Mouse (Mus musculus) hindbrain, embryonic 16.5 days (tissue): ENCODE measurements around the gene Etnk2. TPM values are rescaled to one million over a fixed set of nuclear protein-coding genes. Genes with fewer than 3 reads are reported as not detected.

Experiments used
- ATAC-seq: fragments of 200-750 bp; cut with Nextera tagmentation; 2 replicates; pipeline ENCODE4 v1.8.0; 2017; ENCODE audit warnings: moderate TSS enrichment, moderate library complexity
- H3K27ac ChIP-seq: fragments of 300-500 bp; sonication (generic); 2 replicates; pipeline ENCODE4 v1.5.1; 2014; ENCODE audit warnings: low read depth, mild to moderate bottlenecking, control low read depth, low read length, moderate library complexity
- H3K27me3 ChIP-seq: fragments of 300-500 bp; sonication (generic); replicated peaks from 2 replicates; pipeline ENCODE4 v1.6.1; 2014; ENCODE audit warnings: low read length; ENCODE audit not compliant: control insufficient read depth, insufficient read depth
- H3K36me3 ChIP-seq: fragments of 300-500 bp; sonication (generic); 2 replicates; pipeline ENCODE4 v1.6.1; 2014; ENCODE audit warnings: mild to moderate bottlenecking, low read length, moderate library complexity, mixed read lengths; ENCODE audit not compliant: control insufficient read depth, insufficient read depth
- H3K4me1 ChIP-seq: fragments of 300-500 bp; sonication (generic); 2 replicates; pipeline ENCODE4 v1.6.1; 2014; ENCODE audit warnings: low read depth, low read length; ENCODE audit not compliant: control insufficient read depth, insufficient read depth
- H3K4me2 ChIP-seq: fragments of 300-500 bp; sonication (generic); 2 replicates; pipeline ENCODE4 v1.6.1; 2014; ENCODE audit warnings: mild to moderate bottlenecking, low read length, control low read depth, moderate library complexity
- H3K4me3 ChIP-seq: fragments of 300-500 bp; sonication (generic); 2 replicates; pipeline ENCODE4 v1.5.1; 2014; ENCODE audit warnings: mild to moderate bottlenecking, low read length, control low read depth, moderate library complexity
- H3K9ac ChIP-seq: fragments of 300-500 bp; sonication (generic); 2 replicates; pipeline ENCODE4 v1.6.1; 2014; ENCODE audit warnings: low read depth, mild to moderate bottlenecking, control low read depth, low read length, moderate library complexity
- H3K9me3 ChIP-seq: fragments of 300-500 bp; sonication (generic); 2 replicates; pipeline ENCODE4 v1.6.1; 2014; ENCODE audit warnings: mild to moderate bottlenecking, low read length, moderate library complexity; ENCODE audit not compliant: control insufficient read depth
- WGBS: fragments of 180-500 bp; shearing (Covaris S2); extraction: QIAGEN DNeasy Blood & Tissue Kit; methylation state at CpG from one replicate; pipeline ENCODE4 v1.1.7; 2014; 5-methylcytosine and 5-hydroxymethylcytosine counted together
- polyA plus RNA-seq: library from polyadenylated mRNA; unstranded; fragments of >200 nt; fragmentation: Nextera tagmentation; extraction: Ambion mirVana; gene quantifications from 2 replicates; pipeline ENCODE4 v1.2.1, GENCODE M21; 2015

Etnk2 gene
- polyA plus RNA-seq, 1 experiment from 2014 or later = 29.5 TPM

- Histone ChIP-seq H3K4me3 (no peak overlapping the region), H3K4me2 (no peak overlapping the region), H3K27ac (no peak overlapping the region), H3K36me3 (no peaks in the 10 kb centered on the region), H3K9ac (no peak overlapping the region), H3K9me3 (no peaks in the 10 kb centered on the region), H3K27me3 (no peaks in the 10 kb centered on the region), H3K4me1 (no peaks in the 10 kb centered on the region)
- WGBS = 71% methylated on average over 3 of the region's 3 CpGs
- no peak for ATAC-seq
These were observed 16.1 kb upstream of the Etnk2 start for GRCm38 (mm10) chr1:133347226-133347625.

- no peak overlapping the region for H3K27ac ChIP-seq
- H3K4me2 ChIP-seq = no peak overlapping the region
- ATAC-seq = no peak
- no peak overlapping the region for H3K4me3 ChIP-seq
- H3K36me3 ChIP-seq = no peaks in the 10 kb centered on the region
- 76% methylated on average over 11 of the region's 11 CpGs for WGBS
- no peaks in the 10 kb centered on the region for H3K9me3 ChIP-seq
- no peaks in the 10 kb centered on the region for H3K4me1 ChIP-seq
- H3K9ac ChIP-seq = no peak overlapping the region
- H3K27me3 ChIP-seq = 0 out of 2 replicates have a peak, but pooled peaks cover 2% of the 10 kb centered on the region
These were observed 15.5 kb upstream of the Etnk2 start for GRCm38 (mm10) chr1:133347693-133348520.

GRCm38 (mm10) chr1:133350210-133350609 lies 13.2 kb upstream of the Etnk2 start, which contains the start of gene Ren1:
Ren1 (plus strand) TSS chr1:133350510.
- WGBS = 86% methylated on average over 1 of the region's 1 CpGs

GRCm38 (mm10) chr1:133351762-133352161 lies 11.6 kb upstream of the Etnk2 start:
- no peaks in the 10 kb centered on the region for H3K36me3 ChIP-seq
- 64% methylated on average over 9 of the region's 9 CpGs for WGBS
- H3K27me3 ChIP-seq = 0 out of 2 replicates have a peak, but pooled peaks cover 2% of the 10 kb centered on the region
- no peak overlapping the region for H3K4me2 ChIP-seq
- H3K27ac ChIP-seq = no peak overlapping the region
- H3K9ac ChIP-seq = no peak overlapping the region
- H3K4me3 ChIP-seq = no peak overlapping the region
- ATAC-seq = no peak
- H3K9me3 ChIP-seq = no peaks in the 10 kb centered on the region
- peaks cover 2% of the 10 kb centered on the region for H3K4me1 ChIP-seq

More at GRCm38 (mm10) chr1:133350210-133350609, 13.2 kb upstream of the Etnk2 start, which contains the start of gene Ren1:
- no peaks in the 10 kb centered on the region for H3K36me3 ChIP-seq
- H3K4me1 ChIP-seq = peaks cover 2% of the 10 kb centered on the region
- no peak within 1 kb of the TSS for H3K9ac ChIP-seq
- no peak within 1 kb of the TSS for H3K27ac ChIP-seq
- no peak within 1 kb of the TSS for H3K4me3 ChIP-seq
- 0 out of 2 replicates have a peak, but pooled peaks cover 2% of the 10 kb centered on the region for H3K27me3 ChIP-seq
- no peak for ATAC-seq
- H3K9me3 ChIP-seq = no peaks in the 10 kb centered on the region
- H3K4me2 ChIP-seq = no peak within 1 kb of the TSS

- Histone ChIP-seq H3K36me3 (no peaks in the 10 kb centered on the region), H3K27me3 (0 out of 2 replicates have a peak, but pooled peaks cover 2% of the 10 kb centered on the region), H3K9ac (no peak overlapping the region), H3K9me3 (no peaks in the 10 kb centered on the region), H3K4me3 (no peak overlapping the region), H3K4me1 (peaks cover 2% of the 10 kb centered on the region), H3K27ac (no peak overlapping the region), H3K4me2 (peak overlapping the region; percentile 10; the same call in 1 of the 2 replicates)
- ATAC-seq = peak; percentile 51; the same call in 1 of the 2 replicates
- 35% methylated on average over 12 of the region's 12 CpGs for WGBS
These were observed 10.0 kb upstream of the Etnk2 start for GRCm38 (mm10) chr1:133353371-133353809.

GRCm38 (mm10) chr1:133355469-133355868 lies 7.9 kb upstream of the Etnk2 start:
- Histone ChIP-seq H3K4me2 (no peak overlapping the region), H3K4me1 (peaks cover 2% of the 10 kb centered on the region), H3K9ac (no peak overlapping the region), H3K4me3 (no peak overlapping the region), H3K36me3 (no peaks in the 10 kb centered on the region), H3K27ac (no peak overlapping the region), H3K9me3 (no peaks in the 10 kb centered on the region), H3K27me3 (0 out of 2 replicates have a peak, but pooled peaks cover 2% of the 10 kb centered on the region)
- WGBS = 52% methylated on average over 5 of the region's 5 CpGs
- no peak for ATAC-seq

- no peak for ATAC-seq
- Histone ChIP-seq H3K9me3 (no peaks in the 10 kb centered on the region), H3K4me2 (no peak overlapping the region), H3K9ac (no peak overlapping the region), H3K36me3 (no peaks in the 10 kb centered on the region), H3K27me3 (0 out of 2 replicates have a peak, but pooled peaks cover 2% of the 10 kb centered on the region), H3K4me1 (peaks cover 2% of the 10 kb centered on the region), H3K4me3 (no peak overlapping the region), H3K27ac (no peak overlapping the region)
- 56% methylated on average over 15 of the region's 15 CpGs for WGBS
These were observed 7.5 kb upstream of the Etnk2 start for GRCm38 (mm10) chr1:133355912-133356311.

GRCm38 (mm10) chr1:133356330-133356729 lies 7.0 kb upstream of the Etnk2 start:
- H3K27ac ChIP-seq = no peak overlapping the region
- H3K4me2 ChIP-seq = no peak overlapping the region
- no peaks in the 10 kb centered on the region for H3K36me3 ChIP-seq
- no peaks in the 10 kb centered on the region for H3K9me3 ChIP-seq
- H3K4me1 ChIP-seq = peaks cover 2% of the 10 kb centered on the region
- ATAC-seq = no peak
- no peak overlapping the region for H3K9ac ChIP-seq
- 73% methylated on average over 8 of the region's 8 CpGs for WGBS
- H3K4me3 ChIP-seq = no peak overlapping the region
- 0 out of 2 replicates have a peak, but pooled peaks cover 2% of the 10 kb centered on the region for H3K27me3 ChIP-seq

GRCm38 (mm10) chr1:133361006-133361405 lies 2.4 kb upstream of the Etnk2 start:
- peaks cover 8% of the 10 kb centered on the region; the same call in 1 of the 2 replicates for H3K4me1 ChIP-seq
- WGBS = 95% methylated on average over 6 of the region's 6 CpGs
- no peak for ATAC-seq

More at GRCm38 (mm10) chr1:133361006-133361405, 2.4 kb upstream of the Etnk2 start:
- H3K4me3 ChIP-seq = no peak overlapping the region
- no peaks in the 10 kb centered on the region for H3K9me3 ChIP-seq
- H3K27ac ChIP-seq = no peak overlapping the region
- H3K27me3 ChIP-seq = no peaks in the 10 kb centered on the region
- no peaks in the 10 kb centered on the region for H3K36me3 ChIP-seq
- no peak overlapping the region for H3K4me2 ChIP-seq
- H3K9ac ChIP-seq = no peak overlapping the region
